Mouse (Mus musculus): ENCODE results near the gene Rbmxl1. TPM values are rescaled to one million over a fixed set of nuclear protein-coding genes. Genes with fewer than 3 reads are reported as not detected.
"Not testable (repeated sequence)": the region's sequence is repeated elsewhere in the genome, so short reads cannot be mapped to it uniquely, and the experiment has no call there.

Rbmxl1 gene
- total and polyA plus RNA-seq, 3 experiments, result 157 to 189 (median 181) TPM

DNA sequence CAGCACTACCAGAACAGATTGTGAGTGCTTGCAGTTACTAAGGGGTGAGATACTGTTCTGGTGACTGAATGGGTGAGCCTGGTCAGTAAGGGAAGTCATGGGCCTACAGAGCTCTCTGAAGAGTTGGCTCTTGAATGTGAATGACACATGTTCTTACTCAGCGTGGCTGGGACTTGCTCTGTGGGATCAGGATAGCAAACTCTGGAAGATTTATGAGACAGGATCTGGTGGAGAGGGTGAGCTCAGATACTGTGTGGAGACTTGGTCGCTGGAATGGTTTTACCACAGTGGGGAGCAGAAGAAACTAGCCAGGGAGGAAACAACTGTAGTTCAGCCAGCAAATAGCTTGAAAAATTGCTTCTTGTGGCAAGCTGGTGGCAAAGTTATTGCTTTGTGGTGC, 35.8 kb upstream of the Rbmxl1 start:
- H3K36me3 ChIP-seq (replicated peaks), result peaks cover 77% of the 10 kb centered on the region
- no peak for ATAC-seq (ENCODE audit: extremely low read depth, insufficient number of reproducible peaks, low FRiP score, poor library complexity, severe bottlenecking)

DNA sequence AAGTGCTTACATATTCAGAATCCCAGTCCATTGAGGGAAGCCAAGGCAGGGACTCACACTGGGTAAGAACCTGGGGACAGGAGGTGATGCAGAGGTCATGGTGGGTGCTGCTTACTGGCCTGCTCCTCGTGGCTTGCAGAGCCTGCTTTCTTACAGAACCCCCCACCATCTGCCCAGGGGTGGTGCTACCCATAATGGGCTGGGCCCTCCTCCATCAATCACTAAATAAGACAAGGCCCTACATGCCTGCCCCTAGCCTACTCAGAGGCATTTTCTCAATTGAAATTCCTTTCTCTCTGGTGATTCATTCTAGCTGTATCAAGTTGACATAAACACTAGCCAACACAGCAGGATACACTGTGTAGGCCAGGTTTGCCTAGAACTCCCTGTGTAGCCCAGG, 34.9 kb upstream of the Rbmxl1 start:
- H3K27me3 ChIP-seq (ENCODE audit: insufficient read depth, low read length), result no peaks in the 10 kb centered on the region

More for the DNA sequence above, 35.8 kb upstream of the Rbmxl1 start:
- TF ChIP-seq CTCF (IDR thresholded peaks at IDR 0.05; ENCODE audit: low read depth, low read length), result no peak
- no peak for TF ChIP-seq TAL1 (conservative IDR thresholded peaks at IDR 0.05; ENCODE audit: low read depth, low read length)
- TF ChIP-seq GATA1 (IDR thresholded peaks at IDR 0.05; ENCODE audit: borderline replicate concordance, low read length), result no peak
- no peak for TF ChIP-seq GATA2 (IDR thresholded peaks at IDR 0.05; ENCODE audit: borderline replicate concordance, low read depth, low read length)
- no peak for TF ChIP-seq POLR2AphosphoS5 (IDR thresholded peaks at IDR 0.05; ENCODE audit: insufficient replicate concordance, low read depth, low read length)
- H3K4me3 ChIP-seq (ENCODE audit: low read depth, low read length), result no peak overlapping the region
- no peaks in the 10 kb centered on the region for H3K9me3 ChIP-seq (replicated peaks)
- no peak for DNase-seq (ENCODE audit: low spot score)
- no peaks in the 10 kb centered on the region for H3K27me3 ChIP-seq (ENCODE audit: insufficient read depth, low read length)
- peaks cover 4% of the 10 kb centered on the region; the same call in 1 of the 2 replicates for H3K4me1 ChIP-seq (ENCODE audit: insufficient read depth, low read depth, low read length)

DNA sequence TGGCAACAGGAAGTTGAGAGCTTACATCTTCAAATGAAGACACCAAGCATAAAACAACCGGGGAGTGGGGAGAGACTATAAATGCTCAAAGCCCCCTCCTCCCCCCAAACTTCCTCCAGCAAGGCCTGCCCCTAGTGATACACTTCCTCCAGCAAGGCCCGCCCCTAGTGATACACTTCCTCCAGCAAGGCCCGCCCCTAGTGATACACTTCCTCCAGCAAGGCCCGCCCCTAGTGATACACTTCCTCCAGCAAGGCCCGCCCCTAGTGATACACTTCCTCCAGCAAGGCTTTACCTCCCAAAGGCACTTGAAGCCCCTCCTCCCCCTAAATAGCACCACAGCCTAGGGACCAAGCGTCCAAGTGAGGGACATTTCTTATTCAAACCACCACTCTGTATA, 34.0 kb upstream of the Rbmxl1 start:
- peaks cover 78% of the 10 kb centered on the region for H3K36me3 ChIP-seq (replicated peaks)
- H3K4me1 ChIP-seq (ENCODE audit: insufficient read depth, low read depth, low read length); H3K4me3 ChIP-seq (ENCODE audit: low read depth, low read length); DNase-seq (ENCODE audit: low spot score); ATAC-seq (ENCODE audit: extremely low read depth, insufficient number of reproducible peaks, low FRiP score, poor library complexity, severe bottlenecking); H3K27me3 ChIP-seq (ENCODE audit: insufficient read depth, low read length); H3K9me3 ChIP-seq (replicated peaks): not testable (repeated sequence)

More for the DNA sequence above, 34.9 kb upstream of the Rbmxl1 start:
- peaks cover 78% of the 10 kb centered on the region for H3K36me3 ChIP-seq (replicated peaks)
- H3K4me1 ChIP-seq (ENCODE audit: insufficient read depth, low read depth, low read length), result peaks cover 4% of the 10 kb centered on the region; the same call in 1 of the 2 replicates
- ATAC-seq (ENCODE audit: extremely low read depth, insufficient number of reproducible peaks, low FRiP score, poor library complexity, severe bottlenecking), result no peak
- no peak overlapping the region for H3K4me3 ChIP-seq (ENCODE audit: low read depth, low read length)
- DNase-seq (ENCODE audit: low spot score), result no peak
- TF ChIP-seq CTCF (IDR thresholded peaks at IDR 0.05; ENCODE audit: low read depth, low read length) (no peak), GATA1 (IDR thresholded peaks at IDR 0.05; ENCODE audit: borderline replicate concordance, low read length) (no peak), POLR2AphosphoS5 (IDR thresholded peaks at IDR 0.05; ENCODE audit: insufficient replicate concordance, low read depth, low read length) (no peak), GATA2 (IDR thresholded peaks at IDR 0.05; ENCODE audit: borderline replicate concordance, low read depth, low read length) (no peak), TAL1 (conservative IDR thresholded peaks at IDR 0.05; ENCODE audit: low read depth, low read length) (no peak)
- no peaks in the 10 kb centered on the region for H3K9me3 ChIP-seq (replicated peaks)

DNA sequence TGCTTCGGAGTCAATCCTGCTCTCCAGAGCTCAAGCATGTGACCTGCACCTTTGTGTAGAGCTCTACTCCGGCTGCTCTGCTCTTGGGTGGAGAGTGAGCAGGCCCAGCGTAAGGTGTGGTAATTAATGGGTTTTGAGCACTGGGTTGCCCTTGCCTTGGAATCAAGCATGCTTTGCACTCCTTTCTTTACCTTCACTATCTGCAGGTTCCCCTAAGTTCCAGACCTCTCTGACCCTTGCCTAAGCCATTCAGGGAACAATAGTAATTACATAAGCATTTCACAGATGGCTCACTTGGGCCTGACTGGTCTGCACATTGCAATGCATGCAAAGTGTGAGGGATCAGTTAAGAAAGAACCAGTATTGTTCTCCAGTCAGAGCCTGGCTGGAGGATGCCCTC, 29.1 kb upstream of the Rbmxl1 start:
- ATAC-seq (ENCODE audit: extremely low read depth, insufficient number of reproducible peaks, low FRiP score, poor library complexity, severe bottlenecking) (no peak), DNase-seq (ENCODE audit: low spot score) (no peak)
- H3K4me1 ChIP-seq (ENCODE audit: insufficient read depth, low read depth, low read length), result no peaks in the 10 kb centered on the region
- no peaks in the 10 kb centered on the region for H3K9me3 ChIP-seq (replicated peaks)
- no peak overlapping the region for H3K4me3 ChIP-seq (ENCODE audit: low read depth, low read length)
- TF ChIP-seq GATA2 (IDR thresholded peaks at IDR 0.05; ENCODE audit: borderline replicate concordance, low read depth, low read length) (no peak), CTCF (IDR thresholded peaks at IDR 0.05; ENCODE audit: low read depth, low read length) (no peak), GATA1 (IDR thresholded peaks at IDR 0.05; ENCODE audit: borderline replicate concordance, low read length) (no peak), POLR2AphosphoS5 (IDR thresholded peaks at IDR 0.05; ENCODE audit: insufficient replicate concordance, low read depth, low read length) (no peak), TAL1 (conservative IDR thresholded peaks at IDR 0.05; ENCODE audit: low read depth, low read length) (no peak)
- peaks cover 86% of the 10 kb centered on the region for H3K36me3 ChIP-seq (replicated peaks)
- H3K27me3 ChIP-seq (ENCODE audit: insufficient read depth, low read length), result no peaks in the 10 kb centered on the region

DNA sequence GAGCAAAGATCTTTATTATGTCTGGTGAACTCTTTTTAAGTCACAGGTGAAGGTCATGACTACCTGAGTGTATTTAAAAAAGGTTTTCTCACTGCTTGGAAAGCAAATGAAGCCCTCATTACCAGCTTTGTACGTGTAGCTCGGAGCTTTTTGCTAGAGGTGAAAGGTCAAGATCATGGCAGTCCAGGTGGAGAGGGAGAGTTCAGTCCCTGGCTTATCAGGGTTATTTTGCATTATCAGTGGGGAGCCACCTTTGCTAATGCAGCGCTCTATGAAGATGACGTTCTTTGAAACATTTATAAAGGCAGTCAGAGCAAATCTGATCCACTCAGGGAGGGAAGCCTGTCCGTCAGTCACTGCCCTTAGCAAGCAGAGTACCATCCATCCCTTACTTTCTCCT, 28.0 kb upstream of the Rbmxl1 start:
- H3K36me3 ChIP-seq (replicated peaks), result peaks cover 84% of the 10 kb centered on the region
- ATAC-seq (ENCODE audit: extremely low read depth, insufficient number of reproducible peaks, low FRiP score, poor library complexity, severe bottlenecking), result no peak
- TF ChIP-seq GATA1 (IDR thresholded peaks at IDR 0.05; ENCODE audit: borderline replicate concordance, low read length), result no peak
- TF ChIP-seq POLR2AphosphoS5 (IDR thresholded peaks at IDR 0.05; ENCODE audit: insufficient replicate concordance, low read depth, low read length), result no peak
- TF ChIP-seq TAL1 (conservative IDR thresholded peaks at IDR 0.05; ENCODE audit: low read depth, low read length), result no peak
- TF ChIP-seq CTCF (IDR thresholded peaks at IDR 0.05; ENCODE audit: low read depth, low read length), result no peak
- no peak for TF ChIP-seq GATA2 (IDR thresholded peaks at IDR 0.05; ENCODE audit: borderline replicate concordance, low read depth, low read length)

DNA sequence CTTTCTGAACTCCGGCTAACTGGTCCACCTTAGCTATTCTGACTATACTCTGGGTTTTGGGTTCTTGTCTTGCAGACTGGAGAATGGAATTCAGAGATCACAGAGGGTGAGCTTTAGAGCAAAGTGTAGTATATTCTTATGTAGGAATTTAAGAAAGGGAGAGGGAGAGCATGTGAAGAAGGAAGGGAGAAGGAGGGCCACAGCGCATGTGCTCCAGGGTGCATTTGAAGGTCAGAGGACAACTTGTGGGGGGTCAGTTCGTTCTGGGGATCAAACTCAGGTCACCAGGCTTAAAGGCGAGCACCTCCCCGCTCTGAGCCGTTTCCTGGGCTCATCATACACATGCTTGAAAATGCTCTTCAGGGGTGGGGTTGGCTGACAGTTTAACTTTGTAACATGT, 25.3 kb upstream of the Rbmxl1 start:
- TF ChIP-seq POLR2AphosphoS5 (IDR thresholded peaks at IDR 0.05; ENCODE audit: insufficient replicate concordance, low read depth, low read length) (no peak), TAL1 (conservative IDR thresholded peaks at IDR 0.05; ENCODE audit: low read depth, low read length) (no peak), CTCF (IDR thresholded peaks at IDR 0.05; ENCODE audit: low read depth, low read length) (no peak), GATA1 (IDR thresholded peaks at IDR 0.05; ENCODE audit: borderline replicate concordance, low read length) (no peak), GATA2 (IDR thresholded peaks at IDR 0.05; ENCODE audit: borderline replicate concordance, low read depth, low read length) (no peak)
- H3K4me3 ChIP-seq (ENCODE audit: low read depth, low read length), result no peak overlapping the region
- H3K36me3 ChIP-seq (replicated peaks), result peaks cover 88% of the 10 kb centered on the region
- DNase-seq (ENCODE audit: low spot score), result no peak
- ATAC-seq (ENCODE audit: extremely low read depth, insufficient number of reproducible peaks, low FRiP score, poor library complexity, severe bottlenecking), result no peak
- H3K9me3 ChIP-seq (replicated peaks), result no peaks in the 10 kb centered on the region
- no peaks in the 10 kb centered on the region for H3K4me1 ChIP-seq (ENCODE audit: insufficient read depth, low read depth, low read length)
- no peaks in the 10 kb centered on the region for H3K27me3 ChIP-seq (ENCODE audit: insufficient read depth, low read length)

More for the DNA sequence above, 28.0 kb upstream of the Rbmxl1 start:
- Histone ChIP-seq H3K4me1 (ENCODE audit: insufficient read depth, low read depth, low read length) (no peaks in the 10 kb centered on the region), H3K27me3 (ENCODE audit: insufficient read depth, low read length) (no peaks in the 10 kb centered on the region), H3K9me3 (replicated peaks) (no peaks in the 10 kb centered on the region), H3K4me3 (ENCODE audit: low read depth, low read length) (no peak overlapping the region)
- DNase-seq (ENCODE audit: low spot score), result no peak

DNA sequence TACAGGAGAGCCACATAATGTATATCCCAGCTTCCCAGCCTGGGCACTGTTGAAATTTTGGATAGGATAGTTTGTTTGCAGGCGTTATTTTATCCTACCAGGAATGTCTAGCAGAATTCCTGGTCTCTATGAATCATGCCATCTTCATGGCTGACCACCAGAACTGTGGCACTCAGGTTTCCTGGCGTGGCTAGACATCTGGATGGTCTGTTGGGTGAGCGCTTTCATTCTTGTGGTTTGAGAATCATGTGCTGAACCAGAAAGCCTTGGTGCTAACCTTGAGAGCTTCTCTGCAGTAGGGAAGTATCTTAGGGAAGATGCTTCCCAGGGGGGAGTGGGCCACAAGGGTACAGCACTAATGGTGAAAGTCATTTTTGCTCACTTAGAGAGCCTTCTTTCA, 6.4 kb upstream of the Rbmxl1 start:
- TF ChIP-seq POLR2AphosphoS5 (IDR thresholded peaks at IDR 0.05; ENCODE audit: insufficient replicate concordance, low read depth, low read length) (no peak), GATA1 (IDR thresholded peaks at IDR 0.05; ENCODE audit: borderline replicate concordance, low read length) (no peak), GATA2 (IDR thresholded peaks at IDR 0.05; ENCODE audit: borderline replicate concordance, low read depth, low read length) (no peak), TAL1 (conservative IDR thresholded peaks at IDR 0.05; ENCODE audit: low read depth, low read length) (no peak), CTCF (IDR thresholded peaks at IDR 0.05; ENCODE audit: low read depth, low read length) (no peak)
- ATAC-seq (ENCODE audit: extremely low read depth, insufficient number of reproducible peaks, low FRiP score, poor library complexity, severe bottlenecking), result no peak
- Histone ChIP-seq H3K9me3 (replicated peaks) (no peaks in the 10 kb centered on the region), H3K4me3 (ENCODE audit: low read depth, low read length) (no peak overlapping the region), H3K27me3 (ENCODE audit: insufficient read depth, low read length) (no peaks in the 10 kb centered on the region), H3K36me3 (replicated peaks) (peaks cover 69% of the 10 kb centered on the region), H3K4me1 (ENCODE audit: insufficient read depth, low read depth, low read length) (peaks cover 9% of the 10 kb centered on the region; the same call in 1 of the 2 replicates)
- no peak for DNase-seq (ENCODE audit: low spot score)

Measured in G1E (cell line).